Mouse (Mus musculus): ENCODE results near the gene Stab1. TPM values are rescaled to one million over a fixed set of nuclear protein-coding genes. Genes with fewer than 3 reads are reported as not detected.

Gene Stab1
- polyA plus RNA-seq, 2 experiments = 18.9 to 19.3 TPM

DNA sequence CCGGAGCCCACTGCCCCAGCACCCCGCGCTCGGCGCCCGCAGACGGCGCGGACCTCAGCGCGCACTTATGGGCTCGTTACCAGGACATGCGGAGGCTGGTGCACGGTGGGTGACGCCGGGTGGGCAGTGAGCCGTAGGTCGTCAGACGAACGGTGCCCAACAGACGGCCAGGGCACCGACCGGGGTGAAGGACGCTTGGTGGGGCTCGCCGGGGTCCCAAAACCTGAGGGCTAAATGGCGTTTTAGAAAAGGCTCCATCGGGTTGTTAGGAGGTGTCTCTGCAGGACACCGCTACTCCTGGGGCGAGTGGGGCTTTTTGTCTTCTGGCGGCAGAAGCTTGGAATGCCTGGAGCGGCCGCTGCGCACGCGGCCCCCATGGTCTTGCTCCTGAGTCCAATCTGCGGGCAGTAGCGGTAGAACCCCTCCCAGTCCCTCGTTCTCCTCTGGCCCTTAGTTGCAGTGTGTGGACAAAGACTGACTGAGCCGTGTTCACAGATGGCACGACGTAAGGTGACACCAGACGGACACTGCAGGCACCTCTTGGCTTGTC lies 37.1 kb downstream of the Stab1 start:
- no peak for TF ChIP-seq CTCF (IDR thresholded peaks at IDR 0.05; ENCODE audit: low read depth)
- TF ChIP-seq EP300 (IDR thresholded peaks at IDR 0.05; ENCODE audit: low read depth) = no peak
- H3K36me3 ChIP-seq (replicated peaks; ENCODE audit: control insufficient read depth, insufficient read depth, low read depth) = peaks cover 12% of the 10 kb centered on the region
- peak overlapping the region; percentile 90 for H3K9ac ChIP-seq (replicated peaks)
- H3K9me3 ChIP-seq (ENCODE audit: control insufficient read depth, low read length) = no peaks in the 10 kb centered on the region
- H3K27ac ChIP-seq = peak overlapping the region; percentile 50
- under 1% methylated on average over 43 of the region's 43 CpGs for WGBS (ENCODE audit: insufficient replicate concordance)
- peak; percentile 1; the same call in 1 of the 2 replicates for ATAC-seq (ENCODE audit: insufficient read depth)
- H3K27me3 ChIP-seq (ENCODE audit: control insufficient read depth, insufficient read depth, low read length) = no peaks in the 10 kb centered on the region
- H3K4me3 ChIP-seq (ENCODE audit: insufficient read depth in 1 of 2, low read depth in 2 of 2, low read length in 2 of 2) = peak overlapping the region; percentile 73 to 85
- no peak for DNase-seq (ENCODE audit: low read depth in 3 of 3, low spot score in 3 of 3)
- H3K4me2 ChIP-seq (ENCODE audit: low read depth) = peak overlapping the region; percentile 93
- peaks cover 31 to 39% of the 10 kb centered on the region in 2 experiments for H3K4me1 ChIP-seq (replicated peaks; ENCODE audit: control insufficient read depth in 2 of 2, insufficient read depth in 2 of 2, low read length in 1 of 2)

DNA sequence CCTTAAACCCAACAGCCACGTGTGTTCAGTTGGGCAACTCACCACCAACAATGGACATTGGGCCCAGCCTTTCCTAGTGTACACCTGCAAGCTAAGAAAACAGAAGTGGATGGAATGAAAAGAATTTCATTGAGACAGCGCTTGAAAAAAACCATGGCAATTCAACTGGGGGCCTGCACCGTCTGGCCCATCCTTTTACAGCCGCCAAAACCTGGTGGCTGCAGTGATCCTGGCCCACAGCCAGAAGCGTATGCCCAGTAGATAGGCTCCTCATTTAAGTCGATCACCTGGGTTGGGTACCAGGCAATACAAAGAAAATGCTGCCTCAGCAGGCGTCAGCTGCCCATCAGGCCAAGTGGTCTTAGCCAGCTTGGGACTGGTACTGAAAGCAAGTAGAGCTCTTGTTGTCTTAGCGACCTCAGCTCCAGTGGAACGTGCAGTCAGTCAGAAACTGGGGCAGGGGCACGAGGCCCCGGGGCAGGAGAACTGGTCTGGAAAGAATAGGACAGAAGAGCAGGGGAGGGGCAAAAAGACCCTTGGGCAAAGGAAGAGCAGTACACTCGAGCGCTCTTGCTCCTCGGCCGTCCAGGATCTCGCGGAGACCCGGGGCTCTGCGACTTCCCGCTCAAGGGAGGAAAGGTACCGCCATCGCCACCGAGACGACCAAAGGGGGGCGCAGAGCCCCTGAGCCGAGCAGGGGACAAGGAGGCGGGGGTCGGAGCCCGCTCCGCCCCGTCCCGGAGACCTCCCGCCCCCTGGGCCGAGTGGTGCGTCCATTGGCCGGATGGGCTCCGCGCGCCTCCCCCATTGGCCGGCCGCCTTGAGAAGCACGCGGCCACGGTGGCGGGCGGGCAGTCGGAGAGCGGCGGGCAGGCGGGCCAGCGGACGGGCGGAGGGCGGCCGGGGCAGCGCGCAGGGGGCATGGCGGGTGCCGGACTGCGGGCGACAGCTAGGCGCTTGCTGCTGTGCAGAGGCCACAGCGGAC lies 37.9 kb downstream of the Stab1 start, which contains the start of gene Nt5dc2:
Gene Nt5dc2 (plus strand): TSS at position 818 of the 985 bp plus-strand sequence.
- peaks cover 4% of the 10 kb centered on the region for H3K36me3 ChIP-seq (replicated peaks; ENCODE audit: control insufficient read depth, insufficient read depth, low read depth)
- 6% methylated on average over 59 of the region's 63 CpGs for whole genome bisulfite sequencing (ENCODE audit: insufficient replicate concordance)
- H3K27ac ChIP-seq = peak within 1 kb of the TSS; percentile 61
- DNase-seq (ENCODE audit: low read depth in 3 of 3, low spot score in 3 of 3) = peak; percentile 69 to 73 (median 72)
- peak within 1 kb of the TSS; percentile 90 for H3K9ac ChIP-seq (replicated peaks)
- no peaks in the 10 kb centered on the region for H3K27me3 ChIP-seq (ENCODE audit: control insufficient read depth, insufficient read depth, low read length)
- H3K4me1 ChIP-seq (replicated peaks; ENCODE audit: control insufficient read depth in 2 of 2, insufficient read depth in 2 of 2, low read length in 1 of 2) = peaks cover 38 to 45% of the 10 kb centered on the region in 2 experiments
- ATAC-seq (ENCODE audit: insufficient read depth) = peak; percentile 64
- H3K4me3 ChIP-seq (ENCODE audit: insufficient read depth in 1 of 2, low read depth in 2 of 2, low read length in 2 of 2) = peak within 1 kb of the TSS; percentile 73 to 85
- H3K9me3 ChIP-seq (ENCODE audit: control insufficient read depth, low read length) = no peaks in the 10 kb centered on the region
- H3K4me2 ChIP-seq (ENCODE audit: low read depth) = peak within 1 kb of the TSS; percentile 93
- TF ChIP-seq CTCF (IDR thresholded peaks at IDR 0.05; ENCODE audit: low read depth) (peak; percentile 22; the same call in 1 of the 2 replicates), EP300 (IDR thresholded peaks at IDR 0.05; ENCODE audit: low read depth) (no peak)

DNA sequence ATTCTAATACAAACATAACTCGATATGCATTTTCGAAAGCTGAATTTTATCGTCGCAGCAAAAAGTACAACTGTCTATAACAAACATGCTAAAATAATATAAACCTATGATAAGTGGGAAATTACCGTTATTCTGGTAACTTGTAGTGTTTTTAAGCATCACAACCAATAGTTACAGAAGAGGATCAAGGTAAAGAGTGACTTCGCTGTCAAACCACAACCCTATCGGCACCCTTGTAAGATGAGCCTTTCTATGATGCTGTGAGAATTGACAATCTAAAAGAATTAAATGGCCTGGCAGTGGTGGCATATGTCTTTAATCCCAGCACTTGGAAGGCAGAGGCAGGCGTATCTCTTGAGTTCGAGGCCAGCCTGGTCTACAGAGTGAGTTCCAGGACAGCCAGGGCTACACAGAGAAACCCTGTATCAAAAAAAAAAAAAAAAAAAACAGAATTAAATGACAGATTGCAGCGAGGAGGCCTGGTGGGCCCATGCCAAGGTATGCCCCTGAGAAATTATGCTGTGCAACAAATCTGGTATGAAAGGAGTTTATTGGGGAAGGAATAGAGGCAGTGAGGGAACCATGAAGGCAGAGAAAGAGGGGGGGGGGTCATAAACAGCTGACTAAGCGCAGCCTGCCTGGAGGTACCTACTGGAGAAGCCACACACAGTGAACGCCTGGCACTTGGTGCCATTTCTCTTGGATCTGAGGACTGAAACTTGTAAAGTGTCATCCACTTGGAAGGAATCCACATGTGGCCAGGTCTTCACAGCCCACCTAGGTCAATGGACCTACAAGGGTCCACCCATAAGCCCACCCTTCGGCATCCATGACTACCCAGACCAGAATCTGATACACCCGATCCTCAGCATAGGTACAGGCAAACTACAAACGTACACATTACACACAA lies 38.9 kb downstream of the Stab1 start:
- Histone ChIP-seq H3K4me3 (ENCODE audit: insufficient read depth in 1 of 2, low read depth in 2 of 2, low read length in 2 of 2) (peak overlapping the region; percentile 60 to 86), H3K4me2 (ENCODE audit: low read depth) (peak overlapping the region; percentile 99), H3K9ac (replicated peaks) (peak overlapping the region; percentile 25), H3K36me3 (replicated peaks; ENCODE audit: control insufficient read depth, insufficient read depth, low read depth) (no peaks in the 10 kb centered on the region; the same call in 1 of the 2 replicates), H3K9me3 (ENCODE audit: control insufficient read depth, low read length) (no peaks in the 10 kb centered on the region), H3K27ac (peak overlapping the region; percentile 32; the same call in 1 of the 2 replicates), H3K4me1 (replicated peaks; ENCODE audit: control insufficient read depth in 2 of 2, insufficient read depth in 2 of 2, low read length in 1 of 2) (peaks cover 46 to 54% of the 10 kb centered on the region in 2 experiments), H3K27me3 (ENCODE audit: control insufficient read depth, insufficient read depth, low read length) (no peaks in the 10 kb centered on the region)
- WGBS (ENCODE audit: insufficient replicate concordance) = 55% methylated on average over 15 of the region's 15 CpGs
- no peak for TF ChIP-seq EP300 (IDR thresholded peaks at IDR 0.05; ENCODE audit: low read depth)
- ATAC-seq (ENCODE audit: insufficient read depth) (no peak), DNase-seq (ENCODE audit: low read depth in 3 of 3, low spot score in 3 of 3) (no peak)

DNA sequence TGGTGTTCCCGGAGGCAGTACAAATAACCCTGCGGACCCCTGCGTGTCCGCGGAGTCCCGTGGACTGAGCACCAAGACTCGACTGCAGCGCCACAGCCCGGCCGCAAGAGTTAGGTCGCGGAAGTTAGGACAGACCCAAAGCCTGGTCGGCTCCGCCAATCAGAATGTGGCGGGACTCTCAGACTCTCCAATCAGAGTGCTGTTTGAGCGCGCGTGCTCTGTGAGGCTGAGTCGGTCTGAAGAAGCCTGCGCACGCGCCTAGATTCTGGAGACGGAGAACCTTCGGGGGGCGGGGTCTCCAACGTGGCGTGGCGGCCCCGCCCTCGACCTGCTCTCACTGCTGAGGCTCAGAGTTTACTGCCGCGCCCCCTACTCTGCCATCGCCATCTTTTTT lies 39.6 kb downstream of the Stab1 start, which contains the start of gene Smim4:
Gene Smim4 (minus strand): TSS at position 131 of the 394 bp plus-strand sequence.
- peak within 1 kb of the TSS; percentile 86 to 91 for H3K4me3 ChIP-seq (ENCODE audit: insufficient read depth in 1 of 2, low read depth in 2 of 2, low read length in 2 of 2)
- peaks cover 47 to 55% of the 10 kb centered on the region in 2 experiments for H3K4me1 ChIP-seq (replicated peaks; ENCODE audit: control insufficient read depth in 2 of 2, insufficient read depth in 2 of 2, low read length in 1 of 2)
- H3K27ac ChIP-seq = peak within 1 kb of the TSS; percentile 81
- H3K4me2 ChIP-seq (ENCODE audit: low read depth) = peak within 1 kb of the TSS; percentile 99
- TF ChIP-seq CTCF (IDR thresholded peaks at IDR 0.05; ENCODE audit: low read depth) = peak; percentile 87
- TF ChIP-seq EP300 (IDR thresholded peaks at IDR 0.05; ENCODE audit: low read depth) = no peak
- WGBS (ENCODE audit: insufficient replicate concordance) = under 1% methylated on average over 33 of the region's 33 CpGs
- ATAC-seq (ENCODE audit: insufficient read depth) (peak; percentile 90), DNase-seq (ENCODE audit: low read depth in 3 of 3, low spot score in 3 of 3) (peak; percentile 98 to 99 (median 98))
- no peaks in the 10 kb centered on the region; the same call in none of the 2 replicates for H3K36me3 ChIP-seq (replicated peaks; ENCODE audit: control insufficient read depth, insufficient read depth, low read depth)
- H3K9me3 ChIP-seq (ENCODE audit: control insufficient read depth, low read length) = no peaks in the 10 kb centered on the region
- H3K9ac ChIP-seq (replicated peaks) = peak within 1 kb of the TSS; percentile 88
- no peaks in the 10 kb centered on the region for H3K27me3 ChIP-seq (ENCODE audit: control insufficient read depth, insufficient read depth, low read length)

All from liver, embryonic 14.5 days (tissue).